Mouse (Mus musculus): ENCODE results near the gene Kank1.

Kank1 gene

DNA sequence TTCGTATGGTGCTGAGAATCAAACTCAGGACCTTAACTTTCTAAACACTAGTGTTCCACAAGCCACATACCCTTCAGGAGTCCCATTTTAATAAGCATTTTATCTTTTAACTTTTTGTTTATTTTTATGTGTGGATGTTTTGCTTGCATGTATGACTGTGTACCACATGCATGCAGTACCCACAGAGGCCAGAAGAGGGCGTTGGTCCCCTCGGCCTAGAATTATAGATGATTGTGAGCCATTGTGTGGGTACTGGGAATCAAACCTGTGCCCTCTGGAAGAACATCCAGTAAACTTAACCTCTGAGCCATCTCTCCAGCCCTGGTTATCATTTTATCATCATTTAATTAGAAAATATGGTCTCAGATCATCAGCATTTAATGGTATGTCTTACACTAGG is 136.8 kb downstream of the Kank1 start:
- no peak for DNase-seq

DNA sequence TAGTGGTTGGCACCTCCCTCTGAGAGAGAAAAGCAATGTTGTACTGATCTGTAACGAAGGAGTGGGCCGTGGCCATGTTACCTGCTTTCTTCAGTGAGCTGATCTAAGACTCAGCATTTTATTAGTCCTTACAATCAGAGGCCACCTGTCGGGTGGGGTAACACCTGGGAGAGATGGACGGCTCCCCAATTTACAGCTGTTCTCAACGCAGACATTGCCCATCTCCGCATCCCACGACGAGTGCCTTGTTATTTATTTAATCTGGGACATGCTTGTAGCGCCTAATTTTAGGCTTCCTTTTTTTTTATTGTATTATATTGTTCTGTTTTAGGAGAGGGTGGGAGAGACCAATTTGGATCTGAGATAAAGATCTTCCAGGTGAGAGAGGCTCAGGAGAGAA is 137.4 kb downstream of the Kank1 start:
- no peak for DNase-seq

DNA sequence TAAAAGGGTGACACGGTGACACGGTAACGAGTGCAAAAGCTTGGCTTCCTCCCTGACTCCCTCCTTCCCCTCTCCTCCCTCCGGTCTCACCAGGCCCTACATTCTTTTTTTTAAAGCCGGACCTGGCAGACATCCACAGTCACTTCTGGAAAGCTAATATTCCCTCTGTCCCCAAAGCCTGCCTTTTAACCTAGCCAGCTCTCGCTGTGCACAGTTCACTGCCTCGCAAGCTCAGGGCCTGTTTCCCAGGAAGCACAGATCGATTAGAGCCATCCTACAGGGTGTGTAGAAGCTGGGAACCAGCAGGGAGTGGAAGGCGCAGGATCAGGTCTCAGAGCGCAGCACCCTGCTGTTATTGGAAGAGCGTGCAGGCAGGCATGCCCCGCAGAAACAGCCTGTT is 138.2 kb downstream of the Kank1 start:
- peak; percentile 23 for DNase-seq

DNA sequence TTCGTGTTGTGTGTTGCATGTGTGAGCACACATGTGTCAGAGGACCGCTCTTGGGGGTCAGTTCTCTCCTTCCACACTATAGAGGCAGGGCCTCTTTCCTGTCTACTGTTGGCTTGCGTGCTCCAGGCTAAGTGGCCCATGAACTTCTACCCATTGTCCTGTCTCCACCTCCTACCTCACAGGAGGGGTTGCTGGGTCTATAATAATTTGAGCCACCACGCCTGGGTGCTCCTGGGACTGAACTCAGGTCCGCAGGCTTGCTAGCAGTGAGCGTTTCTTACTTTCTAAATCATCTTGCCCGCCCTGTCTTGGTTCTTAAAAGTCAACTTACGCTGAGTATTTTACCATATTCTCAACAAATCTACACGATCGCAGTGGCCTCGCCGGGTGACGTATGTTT is 140.1 kb downstream of the Kank1 start:
- no peak for DNase-seq

DNA sequence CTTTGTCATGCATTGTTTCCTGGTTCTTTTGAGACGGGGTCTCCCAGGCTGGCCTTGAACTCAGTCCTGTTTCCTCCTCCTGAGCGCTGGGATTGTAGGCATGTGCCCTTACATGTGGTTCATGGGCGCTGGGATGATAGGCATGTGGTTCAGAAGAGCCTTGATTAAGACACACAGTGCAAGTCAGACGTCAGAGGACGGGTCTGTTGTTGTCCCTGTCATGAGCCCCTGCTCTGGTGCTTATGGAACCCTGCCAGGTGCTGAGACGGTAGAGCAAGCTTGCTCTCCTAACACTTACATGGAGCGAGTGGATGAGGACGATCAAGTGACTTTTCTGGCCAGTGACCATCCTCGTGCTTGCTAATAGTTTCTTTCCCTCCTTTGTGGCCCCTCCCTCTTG is 143.9 kb downstream of the Kank1 start:
- no peak for DNase-seq

DNA sequence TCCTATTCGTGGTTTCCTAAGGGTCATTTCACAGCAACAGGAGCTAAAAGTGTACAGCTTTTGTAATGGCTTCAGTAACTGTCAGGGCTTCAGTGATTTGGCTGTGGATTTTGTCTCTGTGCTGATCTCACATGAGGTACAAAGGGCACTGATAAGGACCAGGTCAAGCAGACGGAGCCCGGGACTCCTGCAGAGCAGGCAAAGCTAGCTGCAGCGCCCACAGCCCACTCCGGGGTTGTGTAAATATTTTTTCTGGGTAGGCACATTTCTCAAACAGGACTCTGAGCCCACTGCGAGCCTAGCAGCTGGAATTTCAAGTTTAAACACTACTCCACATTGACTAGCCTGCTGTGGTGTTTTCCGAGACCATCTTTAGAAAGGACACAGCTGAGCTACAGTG is 145.2 kb downstream of the Kank1 start:
- no peak for DNase-seq

DNA sequence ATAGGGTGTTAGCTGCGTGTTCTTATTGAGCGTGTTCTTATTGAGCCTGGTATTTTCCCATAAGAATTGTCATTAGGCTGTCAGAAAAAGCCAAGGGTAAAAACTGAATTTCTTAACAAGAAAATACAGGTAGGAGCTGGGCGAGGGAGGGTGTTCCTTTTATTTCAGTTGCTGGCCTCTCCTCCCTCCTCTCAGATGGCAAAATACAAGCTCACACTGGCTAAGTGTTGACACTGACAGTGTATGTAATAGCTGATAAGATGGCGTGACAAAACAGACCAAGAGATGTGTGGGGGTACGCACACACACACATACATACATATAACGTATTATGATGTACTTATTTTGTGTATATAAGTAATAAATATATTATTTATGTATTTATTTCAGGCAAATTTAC is 145.7 kb downstream of the Kank1 start:
- no peak for DNase-seq

DNA sequence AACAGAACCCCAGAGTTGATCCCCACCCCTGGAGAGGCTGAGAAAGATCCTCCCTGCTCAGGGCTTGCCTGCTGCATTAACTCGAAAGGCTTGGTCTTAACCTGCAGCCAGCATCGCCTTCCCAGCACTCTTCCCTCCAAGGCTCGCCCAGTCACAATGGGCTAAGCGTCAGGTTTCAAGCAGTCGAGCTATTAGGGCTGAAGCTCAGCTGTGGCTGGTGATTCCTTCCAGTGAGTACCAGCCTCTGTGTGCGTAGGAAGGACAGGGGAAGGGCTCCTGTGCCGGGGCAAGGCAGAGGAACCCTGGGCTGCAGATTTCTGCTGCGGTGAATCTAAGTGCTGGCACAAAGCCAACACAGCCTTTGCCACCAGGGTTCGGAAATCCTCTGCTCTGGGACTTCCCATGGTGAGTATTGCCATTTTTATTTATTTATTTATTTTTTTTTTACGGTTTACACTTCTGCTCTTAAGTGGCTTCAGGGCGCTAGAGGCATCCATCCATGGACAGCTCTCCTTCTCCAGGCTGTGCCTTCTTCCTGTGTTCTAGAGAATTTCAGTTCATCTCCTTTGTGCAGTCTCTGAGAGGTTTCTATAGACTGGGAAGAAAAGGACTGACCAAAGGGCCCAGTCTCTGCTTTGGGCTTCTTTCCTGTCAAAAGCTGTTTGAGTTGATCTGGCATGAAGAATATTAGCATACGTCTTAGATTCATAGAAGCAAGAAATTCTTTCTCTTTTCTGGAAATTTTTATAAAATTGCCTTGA is 146.8 kb downstream of the Kank1 start:
- DNase-seq = no peak

DNA sequence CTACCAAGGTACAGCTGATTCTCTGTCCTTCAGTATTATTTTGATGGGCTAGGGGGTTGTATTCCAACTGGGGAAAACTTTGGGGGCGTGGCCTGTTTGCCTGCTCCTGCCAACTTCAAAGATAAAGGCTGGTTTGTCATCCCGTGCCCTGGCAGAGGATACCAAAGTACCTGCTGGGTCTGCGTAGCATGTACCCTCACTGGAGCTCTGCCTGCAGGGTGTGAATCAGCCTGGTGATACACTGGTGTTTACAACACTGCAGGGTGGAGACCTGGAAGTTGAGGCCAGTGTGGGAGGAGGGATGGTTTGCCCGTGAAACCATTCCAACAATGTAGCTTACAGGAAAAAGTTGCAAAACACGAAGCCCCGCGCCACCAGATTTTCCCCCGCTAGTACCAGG is 149.2 kb downstream of the Kank1 start:
- no peak for DNase-seq

DNA sequence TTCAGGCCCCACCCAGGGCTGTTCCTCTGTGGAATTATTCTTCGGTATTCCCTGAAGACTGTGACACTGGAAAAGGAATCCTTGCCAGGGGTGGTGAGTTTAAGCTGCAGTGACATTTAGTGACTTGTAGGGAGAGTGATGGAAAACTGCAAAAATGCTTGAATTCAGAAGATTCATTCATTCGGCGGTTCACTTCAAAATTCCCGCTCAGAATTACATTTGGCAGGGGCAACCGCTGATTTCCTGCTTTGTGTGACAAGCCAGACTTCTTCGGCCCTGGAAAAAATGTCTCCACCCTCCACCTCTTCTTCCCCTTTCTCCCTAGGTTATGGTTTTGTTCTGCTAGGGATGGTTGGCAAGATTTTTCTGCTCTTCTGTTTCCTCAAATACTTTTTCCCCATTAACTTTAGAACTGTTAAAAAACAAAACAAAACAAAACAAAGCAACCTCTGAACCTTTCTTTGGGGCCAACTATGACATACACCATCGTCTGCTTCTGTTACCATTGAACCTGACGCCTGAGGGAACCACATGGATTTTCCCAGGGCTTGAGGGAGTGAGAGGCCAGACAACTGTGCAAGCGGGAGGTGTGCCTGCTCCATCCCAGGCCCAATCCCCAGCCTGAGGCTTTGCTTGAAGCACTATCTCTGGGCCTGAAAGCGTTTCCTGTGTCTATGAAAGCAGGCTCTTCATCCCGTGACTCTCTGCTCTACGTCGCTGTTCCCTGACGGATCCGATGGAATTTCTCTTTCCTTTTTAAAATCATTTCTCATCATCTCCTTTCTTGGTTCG is 150.1 kb downstream of the Kank1 start:
- no peak for DNase-seq

DNA sequence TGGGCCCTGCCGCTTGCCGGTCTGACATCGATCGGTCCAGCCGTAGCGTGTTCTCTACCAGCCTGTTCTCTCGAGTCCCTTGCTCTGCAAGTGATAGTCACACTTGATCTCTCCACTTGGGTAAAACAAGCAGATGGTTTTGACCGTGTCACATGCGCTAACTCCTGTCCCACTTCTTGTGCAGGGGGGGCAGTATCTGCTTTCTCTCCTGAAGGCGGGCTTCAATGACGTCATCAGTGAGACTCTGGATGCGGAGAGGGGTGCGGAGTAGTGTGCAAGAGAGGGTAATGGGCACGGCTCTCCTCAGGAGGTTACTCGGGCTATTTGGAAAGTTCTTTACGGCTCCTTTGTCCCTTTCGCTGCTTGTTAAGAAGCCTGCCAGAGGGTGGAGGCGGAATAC is 151.1 kb downstream of the Kank1 start:
- no peak for DNase-seq

DNA sequence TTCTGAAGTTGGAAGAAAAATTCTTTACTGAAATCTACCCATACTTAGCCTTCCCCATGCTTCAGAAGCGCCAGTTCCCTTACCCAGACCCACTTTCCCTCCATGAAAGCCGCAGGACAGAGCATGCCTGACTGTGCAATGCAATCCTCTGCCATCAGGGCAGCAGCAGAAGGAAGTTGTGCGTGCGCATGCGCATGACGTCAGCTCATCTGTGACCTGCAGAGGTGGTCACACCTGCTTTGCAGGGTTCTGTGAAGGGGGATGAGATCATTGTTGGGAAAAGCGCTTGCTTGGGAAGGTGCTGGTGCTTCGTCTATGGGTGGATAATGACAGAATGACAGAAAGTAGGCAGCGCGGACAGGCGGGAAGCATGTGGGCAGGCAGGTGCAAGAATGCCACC is 155.4 kb downstream of the Kank1 start:
- no peak for DNase-seq

DNA sequence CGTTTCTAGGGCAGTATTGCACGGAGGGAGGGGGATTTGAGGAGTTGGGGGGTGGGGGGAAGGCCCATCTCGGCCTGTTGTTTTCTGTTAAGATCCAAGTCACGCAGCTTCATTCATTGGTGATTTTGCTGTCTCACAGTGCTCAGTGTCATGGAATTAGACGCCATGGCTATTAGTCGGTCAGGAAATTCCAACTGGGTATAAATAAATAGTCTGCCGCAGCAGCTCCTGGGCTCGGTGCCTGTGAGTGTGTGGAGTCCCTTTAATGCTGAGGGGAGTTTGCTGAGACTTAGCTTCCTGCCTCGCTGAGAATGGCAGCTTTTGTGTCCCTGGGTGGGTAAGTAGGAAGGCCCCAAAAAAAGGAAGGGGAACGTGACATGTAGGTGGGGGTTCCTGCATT is 158.3 kb downstream of the Kank1 start:
- DNase-seq = no peak

DNA sequence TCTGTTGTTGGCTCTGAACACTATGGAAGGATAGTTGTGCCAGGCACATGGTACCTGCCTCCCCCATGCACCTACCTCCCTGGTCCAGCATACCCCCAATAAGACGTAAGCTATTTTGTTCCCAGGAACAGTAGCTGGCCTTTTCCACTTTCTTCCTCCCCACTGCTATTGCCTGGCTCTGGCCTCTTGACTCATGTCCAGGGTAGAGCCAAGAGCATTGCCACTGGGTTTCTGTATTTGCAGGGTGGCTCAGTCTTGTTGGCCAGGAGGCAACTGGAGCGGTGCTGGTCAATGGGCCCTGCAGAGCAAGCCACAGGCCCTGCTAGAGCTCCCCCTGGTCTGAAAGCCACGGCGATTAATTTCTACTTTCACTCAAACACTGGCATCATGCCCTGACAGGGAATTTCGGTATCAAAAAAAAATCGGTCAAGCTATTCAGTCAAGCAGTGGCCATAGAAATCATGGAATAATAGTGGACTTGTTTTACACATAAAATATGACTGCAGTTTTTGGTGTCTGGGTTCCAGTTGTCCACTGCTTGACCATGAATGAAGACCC is 160.0 kb downstream of the Kank1 start:
- DNase-seq = no peak

DNA sequence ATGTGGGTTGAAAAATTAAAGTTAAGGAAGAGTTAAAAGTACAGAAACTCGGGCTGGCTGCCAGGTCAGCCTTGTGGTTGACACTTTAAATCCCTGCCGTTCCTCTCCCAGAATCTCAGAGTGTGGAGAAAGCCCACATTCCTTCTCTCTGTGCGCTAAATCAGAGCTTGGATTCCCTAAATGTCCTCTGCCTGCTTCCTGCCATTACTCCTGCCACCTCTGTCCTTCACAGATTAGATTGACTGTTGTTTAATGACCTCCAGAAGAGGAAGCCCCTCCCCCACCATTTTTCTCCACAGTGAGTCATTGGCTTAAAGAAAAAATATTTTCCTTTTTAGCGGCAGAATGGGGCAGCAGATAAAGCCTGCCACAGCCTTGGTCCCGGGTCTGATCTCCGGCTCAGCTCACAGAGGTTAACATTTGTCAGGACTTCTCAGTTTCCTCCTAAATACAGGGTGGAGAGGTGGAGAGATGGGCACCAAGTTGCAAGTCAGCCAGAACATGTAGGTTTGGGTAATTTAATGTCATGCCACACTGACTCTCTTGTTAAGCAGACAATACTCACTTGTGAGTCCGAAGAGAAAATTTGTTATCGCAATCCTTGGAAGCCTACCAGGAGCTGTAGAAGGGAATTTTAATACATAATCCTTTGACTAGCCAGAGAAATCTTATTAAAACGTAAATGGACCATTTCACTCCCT is 162.9 kb downstream of the Kank1 start:
- no peak for DNase-seq

DNA sequence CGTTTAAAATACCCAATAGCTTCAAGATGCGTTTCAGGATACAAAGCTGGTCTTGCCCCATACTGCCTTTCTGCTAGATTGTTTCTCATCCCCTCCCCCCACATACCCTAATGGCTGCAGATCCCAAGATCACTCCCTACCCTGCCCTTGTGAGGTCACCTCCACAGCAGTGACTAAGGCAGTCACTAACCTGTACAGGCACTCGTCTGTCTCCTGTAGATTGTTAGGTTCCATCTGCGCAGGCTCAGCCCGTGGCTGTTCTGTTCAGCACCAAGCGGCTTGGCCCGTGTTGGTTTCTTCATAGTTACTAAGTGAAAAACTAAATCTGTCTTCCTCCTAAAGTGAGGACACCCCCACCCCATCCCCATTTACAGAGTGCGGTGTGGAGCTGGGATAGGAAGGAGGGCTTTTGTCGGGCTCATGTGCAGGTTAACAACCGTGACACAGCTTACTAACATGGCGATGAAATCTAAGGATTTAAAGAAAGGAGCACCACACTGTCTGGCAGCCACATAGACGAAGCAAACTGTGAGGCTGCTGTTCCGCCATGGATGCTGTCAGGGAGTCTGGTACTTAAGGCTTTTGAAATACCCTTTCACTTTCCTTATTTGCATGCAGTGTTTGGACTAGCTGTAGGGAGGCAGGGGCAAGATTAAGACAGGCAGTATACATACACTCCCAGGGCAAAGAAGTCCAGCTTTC is 163.6 kb downstream of the Kank1 start:
- DNase-seq = no peak

DNA sequence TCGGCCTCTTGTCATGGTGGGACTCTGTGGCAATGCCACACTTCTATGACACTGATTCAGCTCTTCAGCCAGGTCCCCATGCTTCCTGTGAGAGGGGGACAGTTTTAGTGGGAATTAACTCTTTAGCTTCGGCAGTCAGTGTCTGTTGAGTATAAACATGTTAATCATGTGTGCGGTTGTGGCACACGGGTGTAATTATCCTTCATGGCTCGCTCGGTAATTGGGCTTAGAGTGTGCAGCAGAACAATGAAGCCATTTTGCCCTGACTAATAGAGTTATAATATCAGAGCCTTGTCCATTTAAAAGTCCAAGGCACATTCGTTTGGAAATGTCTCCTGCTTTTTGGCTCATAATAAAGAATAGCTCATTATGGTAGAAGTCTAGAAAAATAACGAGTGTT is 164.7 kb downstream of the Kank1 start:
- no peak for DNase-seq

DNA sequence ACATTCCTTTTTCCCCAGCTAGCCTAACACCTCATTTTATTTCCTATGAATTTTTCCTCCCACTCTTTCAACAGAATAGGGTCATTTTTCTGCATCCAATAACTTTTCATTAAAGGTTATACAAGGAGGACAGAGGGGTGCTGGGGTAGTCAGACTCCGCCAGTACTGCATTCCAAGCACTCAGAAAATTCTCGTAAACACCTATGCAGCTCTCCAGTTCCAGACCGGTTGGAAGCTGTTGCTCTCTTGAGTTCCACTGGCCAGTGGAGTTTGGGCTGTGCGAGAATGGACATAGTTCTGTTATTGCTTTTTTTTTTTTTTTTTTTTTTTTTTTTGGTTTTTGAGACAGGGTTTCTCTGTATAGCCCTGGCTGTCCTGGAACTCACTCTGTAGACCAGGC is 167.4 kb downstream of the Kank1 start:
- DNase-seq = no peak

DNA sequence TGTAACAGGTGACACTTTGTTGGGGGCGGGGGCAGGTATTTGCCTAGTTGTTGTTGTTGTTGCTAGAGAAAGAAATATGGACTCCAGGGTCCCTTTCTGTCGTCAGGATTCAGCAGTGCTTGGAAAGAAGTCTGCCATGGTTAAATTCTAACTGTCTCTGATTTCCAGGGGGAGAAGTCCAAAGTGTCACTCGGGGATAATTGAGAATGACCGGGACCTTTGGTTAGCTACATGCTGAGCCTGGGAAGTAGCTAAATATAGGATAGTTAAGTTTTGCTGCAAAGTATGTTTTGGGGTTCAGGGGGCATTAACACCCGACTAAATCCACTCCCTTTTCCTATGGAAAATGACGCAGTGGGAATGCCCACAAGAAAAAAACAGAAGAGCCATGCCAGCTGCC is 169.2 kb downstream of the Kank1 start:
- DNase-seq = no peak

DNA sequence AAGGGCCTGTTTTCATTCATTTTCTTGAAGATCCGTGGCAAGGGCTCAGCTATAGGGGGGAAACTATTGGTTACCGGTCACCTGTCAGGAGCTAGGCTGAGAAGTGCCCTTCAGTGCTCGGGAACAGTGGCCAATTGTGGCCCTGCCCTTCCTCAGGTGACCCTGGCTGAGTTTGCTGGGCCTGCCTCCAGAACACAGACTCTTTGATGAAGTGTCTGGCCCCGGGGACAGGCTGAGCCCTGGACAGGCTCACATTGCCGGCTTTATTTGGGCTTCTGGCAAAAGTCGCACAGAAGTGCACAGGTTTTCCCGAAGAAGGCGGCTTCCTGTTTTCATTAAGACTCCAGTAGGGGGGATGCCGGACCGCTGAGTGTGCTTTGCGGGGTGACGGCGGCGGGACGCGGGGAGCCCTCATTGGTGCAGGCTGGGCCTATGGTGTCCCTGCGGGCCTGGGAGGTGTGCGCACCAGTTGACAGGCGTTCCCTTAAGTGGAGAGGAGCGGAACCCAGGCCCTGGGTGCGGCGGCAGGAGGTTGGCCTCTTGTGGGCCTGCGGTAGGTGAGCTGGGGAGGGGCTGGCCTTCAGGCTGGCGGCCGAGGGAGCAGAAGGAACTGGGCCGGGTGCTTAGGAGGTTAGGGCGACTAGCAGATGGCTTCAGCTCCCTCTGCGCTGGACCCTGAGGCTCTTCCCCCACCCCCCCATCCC is 169.9 kb downstream of the Kank1 start:
- peak; percentile 6 for DNase-seq

DNA sequence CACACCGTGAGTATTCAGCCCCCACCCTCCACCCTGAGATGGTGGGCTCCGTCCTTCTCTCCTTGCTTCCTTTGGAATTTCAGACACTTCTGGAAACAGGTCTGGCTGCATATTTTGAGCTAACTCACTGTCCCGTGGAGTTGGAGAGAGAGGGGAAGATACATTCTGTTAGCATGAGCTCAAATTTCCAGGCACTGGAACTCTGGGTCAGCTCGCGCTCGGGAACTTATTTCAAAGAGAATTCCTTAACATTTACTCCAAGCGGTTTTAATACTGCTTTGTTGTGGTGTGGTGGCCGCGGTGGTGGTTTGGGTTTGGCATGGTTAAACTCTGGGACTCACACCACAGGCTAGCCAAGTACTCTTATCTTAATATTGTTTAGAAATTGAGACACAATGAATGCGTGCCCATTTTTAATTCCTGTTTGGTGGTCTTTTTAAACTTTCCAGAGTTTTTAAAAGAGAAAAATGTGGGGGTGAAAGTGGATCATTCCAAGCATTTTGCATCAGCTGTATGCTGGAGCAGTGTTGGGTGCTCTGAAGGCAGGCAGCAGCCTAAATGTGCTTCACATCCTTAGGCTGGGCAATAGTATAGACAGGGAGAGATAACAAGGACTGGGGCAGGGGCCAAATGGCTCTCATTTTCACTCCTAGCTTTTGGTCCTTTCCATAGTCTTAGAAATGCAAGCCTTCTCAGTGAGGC is 170.6 kb downstream of the Kank1 start:
- no peak for DNase-seq

DNA sequence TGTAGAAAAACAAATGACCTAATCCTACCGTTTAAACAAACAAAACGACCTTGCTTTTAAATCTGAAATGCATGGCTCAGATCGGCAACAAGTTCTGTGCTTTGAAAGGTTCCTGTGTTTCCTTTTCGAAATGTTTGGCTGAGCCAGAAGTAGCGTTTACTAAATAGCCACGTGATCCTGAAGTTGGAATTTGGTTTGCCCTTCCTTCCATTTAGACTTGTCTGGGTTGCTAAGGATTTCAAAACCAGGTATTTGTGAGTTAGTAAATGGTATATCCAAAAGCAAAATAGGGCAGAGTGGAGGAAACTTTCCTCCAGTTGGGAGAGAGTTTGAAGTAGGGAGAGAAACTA is 171.1 kb downstream of the Kank1 start:
- no peak for DNase-seq

All from cerebellum, adult 11 months (tissue).